Mouse (Mus musculus): ENCODE results near the gene Bcat2.

The Bcat2 gene

GRCm38 (mm10) chr7:45627261-45627660 lies 57.3 kb downstream of the Bcat2 start, which contains the start of gene Rasip1:
Gene Rasip1 (plus strand): TSS chr7:45627488.
- DNase-seq: no peak

- DNase-seq: peak; percentile 81 to 95
Observed at GRCm38 (mm10) chr7:45628364-45629294, 58.7 kb downstream of the Bcat2 start.

- DNase-seq: no peak
Observed at GRCm38 (mm10) chr7:45630064-45630907, 60.3 kb downstream of the Bcat2 start.

GRCm38 (mm10) chr7:45632499-45632898 lies 62.5 kb downstream of the Bcat2 start:
- no peak for DNase-seq

DNA sequence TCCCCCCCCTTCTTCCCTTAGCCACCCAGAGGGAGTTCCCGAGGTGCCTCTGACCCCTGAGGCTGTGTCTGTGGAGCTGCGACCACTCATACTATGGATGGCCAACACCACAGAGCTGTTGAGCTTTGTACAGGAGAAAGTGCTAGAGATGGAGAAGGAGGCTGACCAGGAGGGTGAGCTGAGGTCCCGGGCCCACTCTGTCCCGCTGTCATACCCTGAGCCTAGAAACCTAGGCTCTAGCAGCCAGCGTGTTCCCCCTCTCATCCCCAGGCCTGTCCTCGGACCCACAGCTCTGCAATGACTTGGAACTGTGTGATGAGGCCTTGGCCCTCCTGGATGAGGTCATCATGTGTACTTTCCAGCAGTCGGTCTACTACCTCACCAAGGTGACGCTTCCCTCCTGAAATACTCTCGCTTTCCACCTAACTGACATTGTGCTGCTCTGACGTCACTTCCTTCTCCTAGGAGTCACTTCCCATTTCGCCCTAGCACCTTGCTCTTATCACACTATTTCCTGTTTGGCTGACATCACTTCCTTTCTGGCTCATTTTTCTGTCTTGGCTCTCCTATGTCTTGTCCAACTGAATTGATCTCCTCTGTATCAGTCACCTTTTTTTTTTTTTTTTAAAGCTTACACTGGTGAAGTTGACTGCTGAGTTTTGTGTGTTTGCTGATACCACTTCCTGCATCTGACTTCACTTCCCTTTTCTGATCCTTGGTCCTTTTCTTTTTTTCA lies 65.2 kb downstream of the Bcat2 start:
- DNase-seq: no peak

DNA sequence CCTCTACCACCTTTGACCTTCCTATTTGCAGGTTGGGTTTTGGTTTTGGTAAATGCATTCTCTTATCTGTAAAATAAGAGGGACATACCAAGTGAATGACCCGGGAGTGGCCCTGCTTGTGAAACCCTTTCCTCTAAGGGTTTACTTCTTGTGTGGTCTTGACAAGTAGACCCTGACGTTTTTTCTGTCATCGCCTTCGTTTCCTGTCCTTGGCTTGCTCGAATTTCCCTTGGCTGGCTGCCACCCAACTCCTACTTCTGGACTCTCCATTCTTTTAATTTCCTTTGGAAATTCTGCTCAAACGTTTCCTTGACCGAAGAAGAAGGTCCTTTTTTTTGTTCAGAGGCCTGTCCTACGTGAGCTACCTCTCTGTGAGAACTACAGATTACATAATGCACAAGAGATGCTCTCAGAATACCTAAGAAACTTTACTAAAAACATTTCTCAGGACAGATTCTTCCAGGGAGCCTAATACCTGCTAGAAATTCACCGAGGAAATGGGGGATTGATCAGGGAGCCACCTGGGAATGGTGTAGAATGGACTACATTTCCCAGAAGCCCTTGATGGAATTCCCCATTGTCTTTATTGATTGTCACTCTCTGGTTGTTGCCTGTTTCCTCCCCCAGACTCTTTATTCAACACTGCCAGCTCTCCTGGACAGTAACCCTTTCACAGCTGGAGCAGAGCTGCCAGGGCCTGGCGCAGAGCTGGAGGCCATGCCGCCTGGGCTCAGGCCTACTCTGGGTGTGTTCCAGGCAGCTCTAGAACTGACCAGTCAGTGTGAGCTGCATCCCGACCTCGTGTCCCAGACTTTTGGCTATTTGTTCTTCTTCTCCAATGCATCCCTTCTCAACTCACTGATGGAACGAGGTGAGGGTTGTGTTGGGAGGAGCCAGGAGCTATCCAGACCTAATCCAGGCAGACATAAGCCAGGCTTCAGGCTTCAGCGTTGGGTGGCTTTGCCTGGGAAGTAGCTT lies 66.0 kb downstream of the Bcat2 start:
- no peak for DNase-seq

- DNase-seq: no peak
Observed at GRCm38 (mm10) chr7:45637710-45638109, 67.8 kb downstream of the Bcat2 start.

DNA sequence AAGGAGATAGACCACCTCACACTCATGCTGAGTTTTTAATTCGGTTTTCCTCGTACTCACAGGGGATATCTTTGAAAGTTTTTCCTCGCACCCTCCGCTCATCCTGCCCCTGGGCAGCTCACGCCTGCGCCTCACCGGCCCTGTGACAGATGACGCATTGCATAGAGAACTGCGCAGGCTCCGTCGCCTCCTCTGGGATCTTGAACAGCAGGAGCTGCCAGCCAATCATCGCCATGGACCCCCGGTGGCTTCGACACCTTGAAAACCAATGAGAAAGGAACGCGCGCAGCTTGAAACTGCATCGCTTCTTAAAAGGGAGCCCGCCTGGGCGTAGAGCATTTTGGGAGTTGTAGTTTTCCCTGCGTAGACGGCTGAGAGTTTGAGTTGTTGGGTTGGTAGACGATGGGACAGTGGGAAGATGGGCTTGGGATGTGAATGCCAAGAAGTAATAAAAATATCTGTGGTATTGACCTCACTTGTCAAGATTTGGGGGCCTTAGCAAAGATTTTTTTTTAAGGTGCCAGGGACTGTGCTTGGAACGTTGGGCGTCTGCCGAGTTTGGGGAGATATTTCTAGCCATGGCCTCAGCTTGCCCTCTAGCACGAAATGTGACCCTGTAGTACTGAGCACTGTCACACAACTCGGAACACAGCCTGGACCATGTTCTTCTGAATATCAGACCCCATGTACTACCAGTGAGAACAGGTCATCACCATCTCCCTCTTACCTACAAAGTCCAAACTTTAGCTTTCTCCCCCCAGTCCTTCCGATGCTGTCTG lies 68.9 kb downstream of the Bcat2 start:
- no peak for DNase-seq
